Mouse (Mus musculus): ENCODE measurements at regions not wholly inside any gene's neighbourhood (a gene's known extent, or its start where the extent isn't known, plus 50 kb on each side); places are given as distances from the start of the nearest gene placed in this dataset.
A peak's percentile ranks its signal among the peaks of the same experiment; 100 is the strongest.

GRCm38 (mm10) chr16:21322437-21322836 lies 100.5 kb upstream of the Vps8 start:
- Histone ChIP-seq H3K27me3 (replicated peaks) (no peaks in the 10 kb centered on the region), H3K4me3 (no peak overlapping the region), H3K36me3 (replicated peaks) (no peaks in the 10 kb centered on the region), H3K9ac (no peak overlapping the region), H3K4me2 (no peak overlapping the region), H3K9me3 (no peaks in the 10 kb centered on the region), H3K27ac (no peak overlapping the region), H3K4me1 (no peaks in the 10 kb centered on the region)
- 29% methylated on average over 10 of the region's 10 CpGs for WGBS
- ATAC-seq (replicated peaks): peak; percentile 73

- whole genome bisulfite sequencing: 67% methylated on average over 3 of the region's 3 CpGs
These were observed 99.4 kb upstream of the Vps8 start for GRCm38 (mm10) chr16:21323446-21324034.

GRCm38 (mm10) chr16:21327969-21328368 lies 94.9 kb upstream of the Vps8 start:
- 92% methylated on average over 4 of the region's 4 CpGs for WGBS
- no peak for ATAC-seq (replicated peaks)
- peaks cover 11% of the 10 kb centered on the region for H3K4me1 ChIP-seq
- no peak overlapping the region for H3K4me2 ChIP-seq
- no peaks in the 10 kb centered on the region for H3K27me3 ChIP-seq (replicated peaks)
- no peak overlapping the region for H3K9ac ChIP-seq
- no peak overlapping the region for H3K27ac ChIP-seq
- H3K4me3 ChIP-seq: no peak overlapping the region
- no peaks in the 10 kb centered on the region for H3K36me3 ChIP-seq (replicated peaks)
- no peaks in the 10 kb centered on the region for H3K9me3 ChIP-seq

More at GRCm38 (mm10) chr16:21323446-21324034, 99.4 kb upstream of the Vps8 start:
- Histone ChIP-seq H3K4me2 (no peak overlapping the region), H3K27ac (no peak overlapping the region), H3K9me3 (no peaks in the 10 kb centered on the region), H3K4me3 (no peak overlapping the region), H3K9ac (no peak overlapping the region), H3K27me3 (replicated peaks) (no peaks in the 10 kb centered on the region), H3K36me3 (replicated peaks) (no peaks in the 10 kb centered on the region), H3K4me1 (no peaks in the 10 kb centered on the region)
- ATAC-seq (replicated peaks): no peak

- no peaks in the 10 kb centered on the region for H3K9me3 ChIP-seq
- H3K9ac ChIP-seq: no peak overlapping the region
- peaks cover 16% of the 10 kb centered on the region for H3K4me1 ChIP-seq
- H3K27ac ChIP-seq: no peak overlapping the region
- 89% methylated on average over 6 of the region's 6 CpGs for WGBS
- H3K4me2 ChIP-seq: no peak overlapping the region
- H3K4me3 ChIP-seq: no peak overlapping the region
- H3K27me3 ChIP-seq (replicated peaks): no peaks in the 10 kb centered on the region
- ATAC-seq (replicated peaks): no peak
- H3K36me3 ChIP-seq (replicated peaks): no peaks in the 10 kb centered on the region
These were observed 93.7 kb upstream of the Vps8 start for GRCm38 (mm10) chr16:21329199-21329598.

GRCm38 (mm10) chr16:21331229-21331628 lies 91.7 kb upstream of the Vps8 start:
- Histone ChIP-seq H3K36me3 (replicated peaks) (no peaks in the 10 kb centered on the region), H3K27me3 (replicated peaks) (no peaks in the 10 kb centered on the region), H3K27ac (no peak overlapping the region), H3K4me1 (peaks cover 18% of the 10 kb centered on the region), H3K4me2 (peak overlapping the region; percentile 77), H3K9ac (no peak overlapping the region), H3K4me3 (no peak overlapping the region), H3K9me3 (no peaks in the 10 kb centered on the region)
- WGBS: 86% methylated on average over 5 of the region's 5 CpGs
- no peak for ATAC-seq (replicated peaks)

GRCm38 (mm10) chr16:21332411-21332810 lies 90.5 kb upstream of the Vps8 start:
- H3K27me3 ChIP-seq (replicated peaks): no peaks in the 10 kb centered on the region
- peak overlapping the region; percentile 94 for H3K27ac ChIP-seq
- H3K9ac ChIP-seq: peak overlapping the region; percentile 75
- WGBS: 58% methylated on average over 7 of the region's 7 CpGs
- no peak for ATAC-seq (replicated peaks)
- H3K36me3 ChIP-seq (replicated peaks): no peaks in the 10 kb centered on the region
- peaks cover 18% of the 10 kb centered on the region for H3K4me1 ChIP-seq
- no peaks in the 10 kb centered on the region for H3K9me3 ChIP-seq
- peak overlapping the region; percentile 77 for H3K4me2 ChIP-seq
- H3K4me3 ChIP-seq: peak overlapping the region; percentile 67

- Histone ChIP-seq H3K4me1 (peaks cover 18% of the 10 kb centered on the region), H3K9me3 (no peaks in the 10 kb centered on the region), H3K4me3 (peak overlapping the region; percentile 67), H3K27ac (peak overlapping the region; percentile 94), H3K36me3 (replicated peaks) (no peaks in the 10 kb centered on the region), H3K4me2 (peak overlapping the region; percentile 77), H3K9ac (peak overlapping the region; percentile 75), H3K27me3 (replicated peaks) (no peaks in the 10 kb centered on the region)
- WGBS: 1% methylated on average over 14 of the region's 14 CpGs
- ATAC-seq (replicated peaks): no peak; the same call in 1 of the 2 replicates
These were observed 90.1 kb upstream of the Vps8 start for GRCm38 (mm10) chr16:21332862-21333222.

- under 1% methylated on average over 44 of the region's 44 CpGs for WGBS
- H3K36me3 ChIP-seq (replicated peaks): no peaks in the 10 kb centered on the region
- H3K9me3 ChIP-seq: no peaks in the 10 kb centered on the region
- H3K4me1 ChIP-seq: peaks cover 18% of the 10 kb centered on the region
- H3K27me3 ChIP-seq (replicated peaks): no peaks in the 10 kb centered on the region; the same call in 1 of the 2 replicates
- peak; percentile 95 for ATAC-seq (replicated peaks)
- H3K4me3 ChIP-seq: peak overlapping the region; percentile 67
- H3K4me2 ChIP-seq: peak overlapping the region; percentile 77
- H3K27ac ChIP-seq: peak overlapping the region; percentile 94
- H3K9ac ChIP-seq: peak overlapping the region; percentile 75
These were observed 89.5 kb upstream of the Vps8 start for GRCm38 (mm10) chr16:21333223-21333951.

GRCm38 (mm10) chr16:21339061-21339459 lies 83.9 kb upstream of the Vps8 start:
- no peaks in the 10 kb centered on the region for H3K36me3 ChIP-seq (replicated peaks)
- peak overlapping the region; percentile 84 for H3K27ac ChIP-seq
- no peak overlapping the region for H3K4me3 ChIP-seq
- no peak overlapping the region for H3K9ac ChIP-seq
- 49% methylated on average over 6 of the region's 6 CpGs for WGBS
- no peaks in the 10 kb centered on the region; the same call in 1 of the 2 replicates for H3K27me3 ChIP-seq (replicated peaks)
- H3K4me1 ChIP-seq: peaks cover 19% of the 10 kb centered on the region
- ATAC-seq (replicated peaks): peak; percentile 34
- no peaks in the 10 kb centered on the region for H3K9me3 ChIP-seq
- H3K4me2 ChIP-seq: no peak overlapping the region

- no peak overlapping the region; the same call in 1 of the 2 replicates for H3K9ac ChIP-seq
- H3K4me1 ChIP-seq: peaks cover 16% of the 10 kb centered on the region
- no peaks in the 10 kb centered on the region; the same call in 1 of the 2 replicates for H3K27me3 ChIP-seq (replicated peaks)
- no peaks in the 10 kb centered on the region for H3K36me3 ChIP-seq (replicated peaks)
- ATAC-seq (replicated peaks): peak; percentile 91
- no peak overlapping the region for H3K4me3 ChIP-seq
- WGBS: 8% methylated on average over 11 of the region's 11 CpGs
- H3K27ac ChIP-seq: peak overlapping the region; percentile 84
- no peaks in the 10 kb centered on the region for H3K9me3 ChIP-seq
- H3K4me2 ChIP-seq: no peak overlapping the region
These were observed 83.3 kb upstream of the Vps8 start for GRCm38 (mm10) chr16:21339460-21340081.

- no peaks in the 10 kb centered on the region for H3K36me3 ChIP-seq (replicated peaks)
- no peaks in the 10 kb centered on the region for H3K9me3 ChIP-seq
- no peak overlapping the region for H3K4me2 ChIP-seq
- H3K4me1 ChIP-seq: peaks cover 16% of the 10 kb centered on the region
- H3K4me3 ChIP-seq: no peak overlapping the region
- H3K27ac ChIP-seq: peak overlapping the region; percentile 84
- ATAC-seq (replicated peaks): peak; percentile 48
- no peaks in the 10 kb centered on the region; the same call in 1 of the 2 replicates for H3K27me3 ChIP-seq (replicated peaks)
- no peak overlapping the region for H3K9ac ChIP-seq
- WGBS: 20% methylated on average over 7 of the region's 7 CpGs
These were observed 82.8 kb upstream of the Vps8 start for GRCm38 (mm10) chr16:21340136-21340535.

- no peak overlapping the region for H3K4me2 ChIP-seq
- H3K36me3 ChIP-seq (replicated peaks): no peaks in the 10 kb centered on the region
- H3K9ac ChIP-seq: no peak overlapping the region
- no peak overlapping the region for H3K27ac ChIP-seq
- no peaks in the 10 kb centered on the region for H3K27me3 ChIP-seq (replicated peaks)
- H3K4me1 ChIP-seq: no peaks in the 10 kb centered on the region
- no peak overlapping the region for H3K4me3 ChIP-seq
- ATAC-seq (replicated peaks): no peak
- no peaks in the 10 kb centered on the region for H3K9me3 ChIP-seq
- WGBS: 80% methylated on average over 1 of the region's 1 CpGs
These were observed 73.0 kb upstream of the Vps8 start for GRCm38 (mm10) chr16:21349869-21350268.

Measured in midbrain, embryonic 15.5 days (tissue).